Mouse (Mus musculus): ENCODE measurements at regions not wholly inside any gene's neighbourhood (a gene's known extent, or its start where the extent isn't known, plus 50 kb on each side); places are given as distances from the start of the nearest gene placed in this dataset.

- DNase-seq (ENCODE audit: low read depth, low spot score) = no peak
Measured at GRCm38 (mm10) chr10:96685991-96686601, 69.3 kb downstream of the Btg1 start.

GRCm38 (mm10) chr10:96686659-96687440 lies 70.0 kb downstream of the Btg1 start:
- no peak for DNase-seq (ENCODE audit: low read depth, low spot score)

GRCm38 (mm10) chr10:96687441-96687772 lies 70.6 kb downstream of the Btg1 start:
- no peak for DNase-seq (ENCODE audit: low read depth, low spot score)

- DNase-seq (ENCODE audit: low read depth, low spot score) = no peak
Measured at GRCm38 (mm10) chr10:96689976-96690867, 73.4 kb downstream of the Btg1 start.

GRCm38 (mm10) chr10:96690868-96691302 lies 74.1 kb downstream of the Btg1 start:
- DNase-seq (ENCODE audit: low read depth, low spot score) = no peak

GRCm38 (mm10) chr10:96691319-96691870 lies 74.6 kb downstream of the Btg1 start:
- DNase-seq (ENCODE audit: low read depth, low spot score) = no peak

- DNase-seq (ENCODE audit: low read depth, low spot score) = no peak
Measured at GRCm38 (mm10) chr10:96692821-96693220, 76.0 kb downstream of the Btg1 start.

- no peak for DNase-seq (ENCODE audit: low read depth, low spot score)
Measured at GRCm38 (mm10) chr10:96693766-96694165, 77.0 kb downstream of the Btg1 start.

- no peak for DNase-seq (ENCODE audit: low read depth, low spot score)
Measured at GRCm38 (mm10) chr10:96696571-96696970, 79.8 kb downstream of the Btg1 start.

- no peak for DNase-seq (ENCODE audit: low read depth, low spot score)
Measured at GRCm38 (mm10) chr10:96697781-96698180, 81.0 kb downstream of the Btg1 start.

GRCm38 (mm10) chr10:96706656-96707055 lies 89.8 kb downstream of the Btg1 start:
- DNase-seq (ENCODE audit: low read depth, low spot score) = no peak

GRCm38 (mm10) chr10:96708471-96708870 lies 91.7 kb downstream of the Btg1 start:
- no peak for DNase-seq (ENCODE audit: low read depth, low spot score)

GRCm38 (mm10) chr10:96709698-96710356 lies 93.0 kb downstream of the Btg1 start:
- DNase-seq (ENCODE audit: low read depth, low spot score) = no peak

GRCm38 (mm10) chr10:96711993-96712392 lies 95.2 kb downstream of the Btg1 start:
- no peak for DNase-seq (ENCODE audit: low read depth, low spot score)

GRCm38 (mm10) chr10:96714702-96715101 lies 97.9 kb downstream of the Btg1 start:
- no peak for DNase-seq (ENCODE audit: low read depth, low spot score)

- DNase-seq (ENCODE audit: low read depth, low spot score) = no peak
Measured at GRCm38 (mm10) chr10:96717281-96717680, 100.5 kb downstream of the Btg1 start.

- DNase-seq (ENCODE audit: low read depth, low spot score) = peak; percentile 64
Measured at GRCm38 (mm10) chr10:96718706-96719105, 101.9 kb downstream of the Btg1 start.

- no peak for DNase-seq (ENCODE audit: low read depth, low spot score)
Measured at GRCm38 (mm10) chr10:96720281-96720711, 103.5 kb downstream of the Btg1 start.

GRCm38 (mm10) chr10:96720956-96721688 lies 104.3 kb downstream of the Btg1 start:
- peak; percentile 88 for DNase-seq (ENCODE audit: low read depth, low spot score)

GRCm38 (mm10) chr10:96722491-96722890 lies 105.7 kb downstream of the Btg1 start:
- peak; percentile 94 for DNase-seq (ENCODE audit: low read depth, low spot score)

GRCm38 (mm10) chr10:96723071-96723470 lies 106.3 kb downstream of the Btg1 start:
- no peak for DNase-seq (ENCODE audit: low read depth, low spot score)

All from ES-CJ7 (cell line).